Mouse (Mus musculus): ENCODE data around the gene Gli2.

Gli2 gene

GRCm38 (mm10) chr1:119053402-119053841 is at the start of gene Gli2:
Gene Gli2 (minus strand): TSS chr1:119053619.
- DNase-seq (ENCODE audit: low spot score), result peak; percentile 87

- peak; percentile 27 for DNase-seq (ENCODE audit: low spot score)
Observed at GRCm38 (mm10) chr1:119097921-119098521, 44.6 kb upstream of the Gli2 start.

GRCm38 (mm10) chr1:119093739-119094138 is 40.3 kb upstream of the Gli2 start:
- peak; percentile 56 for DNase-seq (ENCODE audit: low spot score)

- no peak for DNase-seq (ENCODE audit: low spot score)
Observed at GRCm38 (mm10) chr1:119089887-119090620, 36.6 kb upstream of the Gli2 start.

- peak; percentile 61 for DNase-seq (ENCODE audit: low spot score)
Observed at GRCm38 (mm10) chr1:119087539-119087938, 34.1 kb upstream of the Gli2 start.

- no peak for DNase-seq (ENCODE audit: low spot score)
Observed at GRCm38 (mm10) chr1:119085771-119086170, 32.4 kb upstream of the Gli2 start.

- no peak for DNase-seq (ENCODE audit: low spot score)
Observed at GRCm38 (mm10) chr1:119083468-119083921, 30.1 kb upstream of the Gli2 start.

GRCm38 (mm10) chr1:119082231-119082991 is 29.0 kb upstream of the Gli2 start:
- peak; percentile 47 for DNase-seq (ENCODE audit: low spot score)

GRCm38 (mm10) chr1:119077933-119078332 is 24.5 kb upstream of the Gli2 start:
- DNase-seq (ENCODE audit: low spot score), result no peak

- DNase-seq (ENCODE audit: low spot score), result no peak
Observed at GRCm38 (mm10) chr1:119076333-119076732, 22.9 kb upstream of the Gli2 start.

- DNase-seq (ENCODE audit: low spot score), result no peak
Observed at GRCm38 (mm10) chr1:119075916-119076315, 22.5 kb upstream of the Gli2 start.

GRCm38 (mm10) chr1:119075500-119075899 is 22.1 kb upstream of the Gli2 start:
- no peak for DNase-seq (ENCODE audit: low spot score)

GRCm38 (mm10) chr1:119074910-119075309 is 21.5 kb upstream of the Gli2 start:
- DNase-seq (ENCODE audit: low spot score), result no peak

GRCm38 (mm10) chr1:119073876-119074275 is 20.5 kb upstream of the Gli2 start:
- DNase-seq (ENCODE audit: low spot score), result no peak

GRCm38 (mm10) chr1:119064892-119065671 is 11.7 kb upstream of the Gli2 start:
- DNase-seq (ENCODE audit: low spot score), result no peak

GRCm38 (mm10) chr1:119056491-119056890 is 3.1 kb upstream of the Gli2 start:
- DNase-seq (ENCODE audit: low spot score), result no peak

- DNase-seq (ENCODE audit: low spot score), result no peak
Observed at GRCm38 (mm10) chr1:119055801-119056200, 2.4 kb upstream of the Gli2 start.

GRCm38 (mm10) chr1:119054468-119054867 is 1.0 kb upstream of the Gli2 start:
- no peak for DNase-seq (ENCODE audit: low spot score)

- DNase-seq (ENCODE audit: low spot score), result peak; percentile 48
Observed at GRCm38 (mm10) chr1:119053872-119054354, 494 bp upstream of the Gli2 start.

GRCm38 (mm10) chr1:119052631-119053177 is 715 bp downstream of the Gli2 start:
- DNase-seq (ENCODE audit: low spot score), result peak; percentile 33

GRCm38 (mm10) chr1:119051938-119052551 is 1.4 kb downstream of the Gli2 start:
- DNase-seq (ENCODE audit: low spot score), result no peak

Measured in ovary, postnatal 36 days (tissue).